Mouse (Mus musculus) CH12.LX (cell line): ENCODE data around the gene Maml1. TPM values are rescaled to one million over a fixed set of nuclear protein-coding genes. Genes with fewer than 3 reads are reported as not detected.

Experiments
- DNase-seq: peaks from one replicate; pipeline ENCODE4 v3.0.0-alpha.2; 2013; ENCODE audit errors: extremely low read depth
- H3K27ac ChIP-seq: 2 replicates; pipeline ENCODE4 v1.5.1; 2012; ENCODE audit warnings: low read depth, mild to moderate bottlenecking, control low read depth, moderate library complexity; ENCODE audit not compliant: insufficient read depth
- H3K27me3 ChIP-seq: replicated peaks from 2 replicates; pipeline ENCODE3; 2012; ENCODE audit warnings: inconsistent platforms
- H3K36me3 ChIP-seq, 2 experiments: replicated peaks in 1 of 2; 2 replicates each; pipeline versions ENCODE3 to v1.6.1; 2012; ENCODE audit warnings: inconsistent platforms in 1 of 2, low read length in 1 of 2, mild to moderate bottlenecking in 1 of 2, mixed read lengths in 1 of 2, moderate library complexity in 1 of 2; ENCODE audit not compliant: control insufficient read depth in 1 of 2, insufficient read depth in 1 of 2
- H3K4me1 ChIP-seq, 2 experiments: 2 replicates each; pipeline ENCODE4 v1.6.1; 2012; ENCODE audit warnings: inconsistent platforms in 1 of 2, moderate library complexity in 1 of 2; ENCODE audit not compliant: insufficient read depth in 2 of 2, control insufficient read depth in 1 of 2
- H3K4me2 ChIP-seq: 2 replicates; pipeline ENCODE4 v1.6.1; 2012; ENCODE audit warnings: low read depth, mild to moderate bottlenecking, control low read depth; ENCODE audit not compliant: poor library complexity, insufficient read depth, severe bottlenecking
- H3K4me3 ChIP-seq, 3 experiments: fragments of 150-350 bp in 1 of 3; sonication (generic) in 1 of 3; replicated peaks in 1 of 3; 2 replicates each; pipeline versions ENCODE3 to v1.5.1; 2011 to 2012; ENCODE audit warnings: low read depth in 2 of 3, low read length in 2 of 3, mild to moderate bottlenecking in 2 of 3, moderate library complexity in 2 of 3, control low read depth in 1 of 3, improper control_type of control experiment in 1 of 3, inconsistent platforms in 1 of 3, mixed read lengths in 1 of 3; ENCODE audit not compliant: poor library complexity in 1 of 3
- H3K79me2 ChIP-seq: replicated peaks from 2 replicates; pipeline ENCODE4 v1.6.1; 2012; ENCODE audit warnings: mild to moderate bottlenecking, moderate library complexity; ENCODE audit not compliant: control insufficient read depth, poor library complexity, insufficient read depth, severe bottlenecking; ENCODE audit errors: extremely low read depth
- H3K9ac ChIP-seq: 2 replicates; pipeline ENCODE4 v1.6.1; 2012; ENCODE audit warnings: low read depth, mild to moderate bottlenecking, control low read depth, moderate library complexity; ENCODE audit not compliant: insufficient read depth
- H3K9me3 ChIP-seq: replicated peaks from 2 replicates; pipeline ENCODE3; 2012; ENCODE audit warnings: low read length, inconsistent platforms, mixed read lengths
- BHLHE40 ChIP-seq: IDR thresholded peaks from 2 replicates; pipeline ENCODE4 v1.6.1; 2011; ENCODE audit warnings: mild to moderate bottlenecking, low read depth, low read length, improper control_type of control experiment
- CTCF ChIP-seq, 2 experiments: IDR thresholded peaks in 1 of 2; conservative IDR thresholded peaks in 1 of 2; 2 replicates each; pipeline ENCODE4 v1.5.1; 2011 to 2012; ENCODE audit warnings: low read depth in 2 of 2, low read length in 2 of 2, improper control_type of control experiment in 1 of 2, inconsistent platforms in 1 of 2, mild to moderate bottlenecking in 1 of 2, moderate library complexity in 1 of 2
- E2F4 ChIP-seq: IDR thresholded peaks from 2 replicates; pipeline ENCODE4 v1.6.1; 2011; ENCODE audit warnings: low read depth, low read length, improper control_type of control experiment; ENCODE audit not compliant: insufficient replicate concordance
- EP300 ChIP-seq: IDR thresholded peaks from 2 replicates; pipeline ENCODE4 v1.6.1; 2011; ENCODE audit warnings: low read length, improper control_type of control experiment
- ETS1 ChIP-seq: conservative IDR thresholded peaks from 2 replicates; pipeline ENCODE4 v1.6.1; 2012; ENCODE audit warnings: low read depth, mild to moderate bottlenecking, inconsistent platforms, low read length, improper control_type of control experiment, moderate library complexity
- GABPA ChIP-seq: IDR thresholded peaks from 2 replicates; pipeline ENCODE4 v1.6.1; 2012; ENCODE audit warnings: low read depth, low read length, improper control_type of control experiment, inconsistent platforms; ENCODE audit not compliant: insufficient replicate concordance
- HCFC1 ChIP-seq: IDR thresholded peaks from 2 replicates; pipeline ENCODE4 v1.6.1; 2012; ENCODE audit warnings: low read depth, mild to moderate bottlenecking, inconsistent platforms, low read length, improper control_type of control experiment
- IRF4 ChIP-seq: IDR thresholded peaks from 2 replicates; pipeline ENCODE4 v1.6.1; 2014; ENCODE audit warnings: low read depth, mild to moderate bottlenecking, inconsistent platforms, low read length, improper control_type of control experiment
- JUN ChIP-seq: IDR thresholded peaks from 2 replicates; pipeline ENCODE4 v1.6.1; 2011; ENCODE audit warnings: low read depth, mild to moderate bottlenecking, low read length, improper control_type of control experiment, moderate library complexity; ENCODE audit not compliant: insufficient read depth
- JUND ChIP-seq: conservative IDR thresholded peaks from 2 replicates; pipeline ENCODE4 v1.6.1; 2011; ENCODE audit warnings: low read depth, low read length, improper control_type of control experiment
- MAFK ChIP-seq: IDR thresholded peaks from 2 replicates; pipeline ENCODE4 v1.6.1; 2011; ENCODE audit warnings: low read length, improper control_type of control experiment; ENCODE audit not compliant: insufficient replicate concordance
- MXI1 ChIP-seq: IDR thresholded peaks from 2 replicates; pipeline ENCODE4 v1.6.1; 2011; ENCODE audit warnings: mild to moderate bottlenecking, low read depth, low read length, improper control_type of control experiment
- MYC ChIP-seq: IDR thresholded peaks from 2 replicates; pipeline ENCODE4 v1.6.1; 2011; ENCODE audit warnings: low read depth, mild to moderate bottlenecking, improper control_type of control experiment, low read length
- NRF1 ChIP-seq: IDR thresholded peaks from 2 replicates; pipeline ENCODE4 v1.6.1; 2014; ENCODE audit warnings: low read depth, mild to moderate bottlenecking, inconsistent platforms, low read length, improper control_type of control experiment, moderate library complexity
- POLR2A ChIP-seq: IDR thresholded peaks from 2 replicates; pipeline ENCODE4 v1.6.1; 2011; ENCODE audit warnings: low read depth, mild to moderate bottlenecking, improper control_type of control experiment, low read length
- POLR2AphosphoS2 ChIP-seq: IDR thresholded peaks from 2 replicates; pipeline ENCODE4 v1.6.1; 2011; ENCODE audit warnings: low read depth, low read length, improper control_type of control experiment
- RAD21 ChIP-seq: IDR thresholded peaks from 2 replicates; pipeline ENCODE4 v1.6.1; 2011; ENCODE audit warnings: low read depth, mild to moderate bottlenecking, low read length, improper control_type of control experiment, moderate library complexity
- RCOR1 ChIP-seq: conservative IDR thresholded peaks from 2 replicates; pipeline ENCODE4 v1.6.1; 2012; ENCODE audit warnings: low read depth, mild to moderate bottlenecking, inconsistent platforms, low read length, improper control_type of control experiment
- SIN3A ChIP-seq: IDR thresholded peaks from 2 replicates; pipeline ENCODE4 v1.6.1; 2012; ENCODE audit warnings: low read length, improper control_type of control experiment, inconsistent platforms
- SMC3 ChIP-seq: IDR thresholded peaks from 2 replicates; pipeline ENCODE4 v1.6.1; 2011; ENCODE audit warnings: low read depth, low read length, improper control_type of control experiment
- TBP ChIP-seq: conservative IDR thresholded peaks from 2 replicates; pipeline ENCODE4 v1.6.1; 2011; ENCODE audit warnings: low read depth, low read length, improper control_type of control experiment
- TCF12 ChIP-seq: IDR thresholded peaks from 2 replicates; pipeline ENCODE4 v1.6.1; 2014; ENCODE audit warnings: low read depth, mild to moderate bottlenecking, inconsistent platforms, low read length, improper control_type of control experiment
- UBTF ChIP-seq: IDR thresholded peaks from 2 replicates; pipeline ENCODE4 v1.6.1; 2012; ENCODE audit warnings: low read depth, mild to moderate bottlenecking, inconsistent platforms, low read length, improper control_type of control experiment, moderate library complexity
- USF1 ChIP-seq: IDR thresholded peaks from 2 replicates; pipeline ENCODE4 v1.6.1; 2014; ENCODE audit warnings: low read depth, mild to moderate bottlenecking, inconsistent platforms, low read length, improper control_type of control experiment
- ZC3H11A ChIP-seq: IDR thresholded peaks from 2 replicates; pipeline ENCODE4 v1.6.1; 2012; ENCODE audit warnings: low read depth, mild to moderate bottlenecking, inconsistent platforms, low read length, improper control_type of control experiment
- ZMIZ1 ChIP-seq: IDR thresholded peaks from 2 replicates; pipeline ENCODE4 v1.6.1; 2012; ENCODE audit warnings: low read depth, mild to moderate bottlenecking, inconsistent platforms, low read length, improper control_type of control experiment
- ZNF384 ChIP-seq: IDR thresholded peaks from 2 replicates; pipeline ENCODE4 v1.6.1; 2012; ENCODE audit warnings: low read depth, low read length, improper control_type of control experiment, inconsistent platforms
- dilution Hi-C: fragments of 300-500 bp; cut with MboI; formaldehyde crosslinking; loops from 2 replicates; pipeline ENCODE4 v1.14.3; 2020; ENCODE audit warnings: low sequenced_read_pairs; ENCODE audit not compliant: extremely low pct_unique_long_range_greater_than_20kb, extremely low pct_ligation_motif_present
- in situ Hi-C: fragments of 300-500 bp; cut with MboI; formaldehyde crosslinking; loops from 3 replicates; pipeline ENCODE4 v1.14.3; 2019; ENCODE audit warnings: low sequenced_read_pairs, low pct_ligation_motif_present, low pct_unique_long_range_greater_than_20kb, mixed read lengths
- polyA plus RNA-seq: library from polyadenylated mRNA; unstranded; fragments of >175 nt; gene quantifications from 2 replicates; pipeline ENCODE4 v1.2.1, GENCODE M21; 2012; ENCODE audit warnings: low read depth; ENCODE audit not compliant: insufficient read length
- total RNA-seq, 2 experiments: library from RNA; depleted of rRNA; stranded (reverse); fragments of 300-350 nt in 1 of 2; fragments of >200 nt in 1 of 2; gene quantifications; 2 replicates each; pipeline ENCODE4 v1.2.3; 2012 to 2014

The Maml1 gene
- total and polyA plus RNA-seq, 3 experiments: 2.2 to 9.7 (median 5.4) TPM

DNA sequence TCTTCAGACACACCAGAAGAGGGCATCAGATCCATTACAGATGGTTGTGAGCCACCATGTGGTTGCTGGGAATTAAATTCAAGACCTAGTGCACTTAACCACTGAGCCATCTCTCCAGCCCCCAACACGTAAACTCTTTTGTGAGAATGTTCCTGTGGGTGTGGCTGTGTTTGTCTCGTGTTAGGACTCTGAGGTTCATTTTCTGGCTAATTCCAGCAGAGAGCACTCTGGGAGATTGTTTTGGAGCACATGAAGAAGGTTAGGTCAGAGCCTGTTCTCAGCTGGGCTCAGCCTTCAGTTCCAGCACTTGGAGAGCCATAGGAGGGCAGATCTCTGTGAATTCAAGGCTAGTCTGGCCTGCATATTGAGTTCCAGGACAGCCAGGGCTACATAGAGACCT lies 72.3 kb downstream of the Maml1 start:
- dilution Hi-C loops: no loop called here
- Histone ChIP-seq H3K79me2 (no peaks in the 10 kb centered on the region), H3K4me2 (no peak overlapping the region), H3K9me3 (no peaks in the 10 kb centered on the region), H3K9ac (no peak overlapping the region), H3K4me1 (peaks cover 22 to 64% of the 10 kb centered on the region in 2 experiments), H3K27ac (no peak overlapping the region), H3K27me3 (no peaks in the 10 kb centered on the region), H3K36me3 (peaks cover 0 to 15% of the 10 kb centered on the region in 2 experiments), H3K4me3 (no peak overlapping the region)
- TF ChIP-seq JUND: no peak
- no peak for TF ChIP-seq NRF1
- TF ChIP-seq RAD21: peak; percentile 2
- no peak for TF ChIP-seq UBTF
- TF ChIP-seq ETS1: no peak
- no peak for TF ChIP-seq POLR2A
- no peak for TF ChIP-seq ZMIZ1
- peak in 1 of 2 experiments; percentile 50; a peak in 2 of 4 replicates for TF ChIP-seq CTCF (conservative IDR thresholded peaks at IDR 0.05 in 1 of 2, IDR thresholded peaks at IDR 0.05 in 1 of 2; ENCODE audit: low read depth in 2 of 2, low read length in 2 of 2)
- no peak for TF ChIP-seq GABPA
- TF ChIP-seq E2F4: no peak
- TF ChIP-seq IRF4: no peak
- TF ChIP-seq TCF12: no peak
- TF ChIP-seq TBP: no peak
- TF ChIP-seq POLR2AphosphoS2: no peak
- no peak for TF ChIP-seq MXI1
- no peak for TF ChIP-seq HCFC1
- no peak for TF ChIP-seq ZC3H11A
- TF ChIP-seq RCOR1: no peak
- TF ChIP-seq ZNF384: no peak; the same call in 1 of the 2 replicates
- TF ChIP-seq MYC: 0 out of 2 replicates have a peak, but pooled peaks have one; percentile 41
- TF ChIP-seq EP300: no peak
- TF ChIP-seq BHLHE40: no peak
- DNase-seq: no peak
- in situ Hi-C loops: loop anchor here (10.0 kb wide), 2 partner anchors 145 to 235 kb away; no protein-coding TSS in a partner anchor

DNA sequence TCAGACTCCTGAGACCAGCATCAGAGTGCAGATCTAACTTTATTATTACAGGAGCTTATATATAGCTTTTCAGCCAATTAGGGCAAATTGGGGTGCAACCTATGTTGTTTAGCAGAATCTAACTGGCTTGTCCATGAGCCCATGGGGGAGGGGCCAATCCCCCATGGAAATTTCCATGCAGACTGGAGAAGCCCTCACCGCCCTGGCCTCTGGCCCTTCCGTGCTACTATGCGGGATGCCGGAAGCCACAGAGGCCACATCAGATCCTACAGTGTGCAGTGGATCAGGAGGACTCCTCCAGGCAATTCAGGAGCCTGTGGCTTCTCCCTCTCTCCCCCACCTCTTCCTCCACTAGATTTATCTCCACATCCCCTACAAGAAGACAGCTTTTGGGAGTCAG lies 74.3 kb downstream of the Maml1 start:
- in situ Hi-C loops (no loop called here), dilution Hi-C loops (no loop called here)
- peaks cover 23 to 67% of the 10 kb centered on the region in 2 experiments for H3K4me1 ChIP-seq
- no peak overlapping the region for H3K27ac ChIP-seq
- no peak for TF ChIP-seq MAFK
- no peak for TF ChIP-seq USF1
- TF ChIP-seq POLR2A: no peak
- no peak for TF ChIP-seq EP300
- no peak for TF ChIP-seq JUN
- TF ChIP-seq SMC3: no peak
- TF ChIP-seq SIN3A: no peak
- no peak for TF ChIP-seq RCOR1
- no peak overlapping the region for H3K4me2 ChIP-seq
- DNase-seq: no peak
- peaks cover 0 to 15% of the 10 kb centered on the region in 2 experiments for H3K36me3 ChIP-seq
- no peaks in the 10 kb centered on the region for H3K9me3 ChIP-seq
- no peaks in the 10 kb centered on the region for H3K79me2 ChIP-seq
- no peak overlapping the region for H3K4me3 ChIP-seq
- no peak overlapping the region for H3K9ac ChIP-seq
- no peaks in the 10 kb centered on the region for H3K27me3 ChIP-seq
